Mouse (Mus musculus) lung, embryonic 14.5 days (tissue): Measurements from ENCODE around the gene Syn2. TPM values are rescaled to one million over a fixed set of nuclear protein-coding genes. Genes with fewer than 3 reads are reported as not detected.

Experiments used
- ATAC-seq: fragments of 200-750 bp; cut with Nextera tagmentation; 2 replicates; pipeline ENCODE4 v1.8.0; 2017; ENCODE audit warnings: mild to moderate bottlenecking, moderate TSS enrichment, moderate library complexity; ENCODE audit not compliant: insufficient read depth
- DNase-seq: peaks from one replicate; pipeline ENCODE4 v3.0.0-alpha.2; 2015
- H3K27ac ChIP-seq: fragments of 300-500 bp; sonication (generic); 2 replicates; pipeline ENCODE4 v1.5.1; 2014; ENCODE audit warnings: low read depth, mild to moderate bottlenecking, moderate library complexity
- H3K27me3 ChIP-seq: fragments of 300-500 bp; sonication (generic); 2 replicates; pipeline ENCODE4 v1.6.1; 2014; ENCODE audit warnings: low read length, control low read depth; ENCODE audit not compliant: insufficient read depth
- H3K36me3 ChIP-seq: fragments of 300-500 bp; sonication (generic); 2 replicates; pipeline ENCODE4 v1.6.1; 2014; ENCODE audit warnings: control low read depth; ENCODE audit not compliant: insufficient read depth
- H3K4me1 ChIP-seq: fragments of 300-500 bp; sonication (generic); 2 replicates; pipeline ENCODE4 v1.6.1; 2014; ENCODE audit warnings: antibody characterized with exemption, control low read depth; ENCODE audit not compliant: insufficient read depth
- H3K4me2 ChIP-seq: fragments of 300-500 bp; sonication (generic); 2 replicates; pipeline ENCODE4 v1.6.1; 2014; ENCODE audit warnings: mild to moderate bottlenecking
- H3K4me3 ChIP-seq: fragments of 300-500 bp; sonication (generic); 2 replicates; pipeline ENCODE4 v1.5.1; 2014; ENCODE audit warnings: low read depth, low read length
- H3K9ac ChIP-seq: fragments of 300-500 bp; sonication (generic); 2 replicates; pipeline ENCODE4 v1.6.1; 2014
- H3K9me3 ChIP-seq: fragments of 300-500 bp; sonication (generic); 2 replicates; pipeline ENCODE4 v1.6.1; 2016; ENCODE audit warnings: low read depth, low read length, control low read depth
- CTCF ChIP-seq: IDR thresholded peaks from 2 replicates; pipeline ENCODE4 v1.5.1; 2016; ENCODE audit warnings: antibody characterized with exemption, low read depth
- microRNA-seq: library from miRNA; unstranded; fragments of <30 nt; microRNA quantifications from one replicate; pipeline ENCODE4, GENCODE M21; 2016; ENCODE audit warnings: borderline number of aligned reads
- polyA plus RNA-seq: library from polyadenylated mRNA; unstranded; fragments of >200 nt; fragmentation: Nextera tagmentation; extraction: Ambion mirVana; gene quantifications from 2 replicates; pipeline ENCODE4 v1.2.1, GENCODE M21; 2014

Gene Syn2
- polyA plus RNA-seq, 1 experiment from 2014 or later = 0.72 TPM

DNA sequence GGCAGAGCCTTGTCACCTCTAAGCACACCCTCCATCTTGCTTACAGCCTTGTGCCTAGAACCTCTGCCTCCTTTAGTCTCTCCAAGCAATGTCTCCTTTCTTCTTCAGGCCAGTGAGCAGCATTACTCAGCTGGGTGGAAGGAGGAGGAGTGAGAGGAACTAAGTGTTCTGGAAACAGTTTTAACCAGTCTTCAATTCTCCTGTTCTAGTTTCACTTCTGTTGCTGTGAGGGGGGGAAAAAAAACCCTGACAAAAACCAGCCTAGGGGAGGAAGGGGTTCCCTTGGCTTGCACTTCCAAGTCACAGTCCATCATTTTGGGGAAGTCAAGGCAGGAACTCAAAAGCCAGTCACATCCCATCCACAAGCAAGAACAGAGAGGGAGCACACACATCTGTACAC is 196.3 kb downstream of the Syn2 start:
- Histone ChIP-seq H3K9ac (no peak overlapping the region), H3K27me3 (no peaks in the 10 kb centered on the region), H3K9me3 (no peaks in the 10 kb centered on the region), H3K4me3 (no peak overlapping the region), H3K4me2 (no peak overlapping the region), H3K27ac (no peak overlapping the region), H3K4me1 (no peaks in the 10 kb centered on the region), H3K36me3 (no peaks in the 10 kb centered on the region)
- DNase-seq (no peak), ATAC-seq (no peak)
- TF ChIP-seq CTCF = no peak

Small RNAs within 50 kb of the gene (microRNA-seq; reads per million reads assigned to microRNA genes)
- gene Gm24767 = not detected

Other genes starting within 250 kb of the Syn2 start
- 101 and 111 TPM in 2 replicates for gene Vgll4, start 164.9 kb upstream of the Syn2 start, polyA plus RNA-seq
- gene Tamm41, start 97.0 kb upstream of the Syn2 start, polyA plus RNA-seq = 76.2 and 76.7 TPM in 2 replicates
- gene Gm17482, start 92.4 kb downstream of the Syn2 start, polyA plus RNA-seq = not detected in 2 replicates
- 1.1 and 2.3 TPM in 2 replicates for gene Timp4, start 117.3 kb downstream of the Syn2 start, polyA plus RNA-seq
- gene Pparg, start 226.0 kb downstream of the Syn2 start, polyA plus RNA-seq = 2.2 and 2.5 TPM in 2 replicates